8 mouse cellular contexts compared by ENCODE assay signal in genomic region chr6:83156259-83156684, GRCm38 (mm10). TPM values are rescaled to one million over a fixed set of nuclear protein-coding genes. Genes with fewer than 3 reads are reported as not detected.
DNase-seq lines count a peak whose midpoint lies in the region; ATAC-seq and TF ChIP-seq lines count a peak whose summit lies in the region.

Gene Wdr54 (minus strand): TSS chr6:83156397.
Gene 1700003E16Rik (plus strand): TSS chr6:83156404.

- H3K4me2 ChIP-seq in intestine, embryonic 14.5 days (ENCODE audit: low read length), result peak within 1 kb of the TSS; percentile 84
- peak within 1 kb of the TSS; percentile 87 for H3K4me2 ChIP-seq in limb, embryonic 13.5 days (replicated peaks)
- H3K4me2 ChIP-seq in midbrain, embryonic 13.5 days (replicated peaks), result peak within 1 kb of the TSS; percentile 85
- peak within 1 kb of the TSS; percentile 71 for H3K4me2 ChIP-seq in stomach, embryonic 14.5 days (replicated peaks; ENCODE audit: low read depth, low read length)

- no peak for TF ChIP-seq CTCF in spleen, adult 2 months (IDR thresholded peaks at IDR 0.05; ENCODE audit: extremely low read depth, insufficient read depth, insufficient read length, insufficient replicate concordance)

- H3K36me3 ChIP-seq in spleen, adult 2 months (ENCODE audit: control insufficient read depth, insufficient read depth, low read length), result no peaks in the 10 kb centered on the region
- peaks cover 12% of the 10 kb centered on the region; the same call in 1 of the 2 replicates for H3K36me3 ChIP-seq in intestine, embryonic 14.5 days (ENCODE audit: control insufficient read depth, insufficient read depth, low read length)
- H3K36me3 ChIP-seq in limb, embryonic 13.5 days, result peaks cover 23% of the 10 kb centered on the region
- peaks cover 14% of the 10 kb centered on the region for H3K36me3 ChIP-seq in midbrain, embryonic 13.5 days
- peaks cover 6% of the 10 kb centered on the region for H3K36me3 ChIP-seq in stomach, embryonic 14.5 days (ENCODE audit: control insufficient read depth, insufficient read depth, low read length)

- no peak for DNase-seq in spleen, adult 2 months (ENCODE audit: low read depth in 1 of 2, low spot score in 2 of 2)
- DNase-seq in spleen, adult 12 weeks (ENCODE audit: low spot score), result no peak
- DNase-seq in cerebellum, postnatal 14 days, result peak; percentile 86
- DNase-seq in frontal cortex, postnatal 25 days (ENCODE audit: low spot score in 2 of 2), result peak; percentile 49 to 62
- peak; percentile 86 for DNase-seq in intestine, embryonic 14.5 days (ENCODE audit: low spot score)

- peak; percentile 84 for ATAC-seq in intestine, embryonic 14.5 days (replicated peaks; ENCODE audit: low FRiP score, low TSS enrichment, low read depth)
- ATAC-seq in limb, embryonic 13.5 days (ENCODE audit: low FRiP score, low read depth), result peak; percentile 89
- ATAC-seq in midbrain, embryonic 13.5 days, result peak; percentile 95
- peak; percentile 81; the same call in 1 of the 2 replicates for ATAC-seq in stomach, embryonic 14.5 days (ENCODE audit: insufficient number of reproducible peaks, insufficient read depth, low FRiP score, low read depth)

- H3K27me3 ChIP-seq in spleen, adult 2 months (ENCODE audit: control insufficient read depth, insufficient read depth, low read length), result 0 out of 2 replicates have a peak, but pooled peaks cover 1% of the 10 kb centered on the region
- H3K27me3 ChIP-seq in intestine, embryonic 14.5 days (replicated peaks; ENCODE audit: control insufficient read depth, insufficient read depth, low read length), result peaks cover 13% of the 10 kb centered on the region
- peaks cover 16% of the 10 kb centered on the region for H3K27me3 ChIP-seq in limb, embryonic 13.5 days
- H3K27me3 ChIP-seq in midbrain, embryonic 13.5 days, result peaks cover 15% of the 10 kb centered on the region
- peaks cover 5% of the 10 kb centered on the region for H3K27me3 ChIP-seq in stomach, embryonic 14.5 days (ENCODE audit: control insufficient read depth, insufficient read depth, low read length)

- TF ChIP-seq POLR2A in spleen, adult 2 months (IDR thresholded peaks at IDR 0.05; ENCODE audit: low read depth, low read length), result no peak

- H3K9me3 ChIP-seq in intestine, embryonic 14.5 days (ENCODE audit: control insufficient read depth, low read length), result no peaks in the 10 kb centered on the region
- no peaks in the 10 kb centered on the region for H3K9me3 ChIP-seq in limb, embryonic 13.5 days
- no peaks in the 10 kb centered on the region for H3K9me3 ChIP-seq in midbrain, embryonic 13.5 days
- H3K9me3 ChIP-seq in stomach, embryonic 14.5 days (ENCODE audit: control insufficient read depth, low read depth, low read length), result no peaks in the 10 kb centered on the region

- H3K4me3 ChIP-seq in spleen, adult 2 months (ENCODE audit: extremely low read depth, insufficient read depth, insufficient read length), result peak within 1 kb of the TSS; percentile 62
- H3K4me3 ChIP-seq in intestine, embryonic 14.5 days (ENCODE audit: low read depth, low read length), result peak within 1 kb of the TSS; percentile 52
- H3K4me3 ChIP-seq in limb, embryonic 13.5 days, result peak within 1 kb of the TSS; percentile 52
- peak within 1 kb of the TSS; percentile 62 for H3K4me3 ChIP-seq in midbrain, embryonic 13.5 days (replicated peaks)
- peak within 1 kb of the TSS; percentile 46 for H3K4me3 ChIP-seq in stomach, embryonic 14.5 days (ENCODE audit: low read depth, low read length)

- peak within 1 kb of the TSS; percentile 49 for H3K9ac ChIP-seq in intestine, embryonic 14.5 days (ENCODE audit: low read length)
- peak within 1 kb of the TSS; percentile 66 for H3K9ac ChIP-seq in limb, embryonic 13.5 days
- H3K9ac ChIP-seq in midbrain, embryonic 13.5 days (replicated peaks), result peak within 1 kb of the TSS; percentile 68
- H3K9ac ChIP-seq in stomach, embryonic 14.5 days (replicated peaks; ENCODE audit: low read depth, low read length), result peak within 1 kb of the TSS; percentile 32; the same call in 1 of the 2 replicates

- H3K27ac ChIP-seq in spleen, adult 2 months (ENCODE audit: insufficient read depth, low read length), result no peak within 1 kb of the TSS
- H3K27ac ChIP-seq in intestine, embryonic 14.5 days (ENCODE audit: low read depth), result no peak within 1 kb of the TSS
- H3K27ac ChIP-seq in limb, embryonic 13.5 days, result no peak within 1 kb of the TSS
- peak within 1 kb of the TSS; percentile 47; the same call in 1 of the 2 replicates for H3K27ac ChIP-seq in midbrain, embryonic 13.5 days
- no peak within 1 kb of the TSS for H3K27ac ChIP-seq in stomach, embryonic 14.5 days (ENCODE audit: low read length)

- peaks cover 2% of the 10 kb centered on the region; the same call in 1 of the 2 replicates for H3K4me1 ChIP-seq in spleen, adult 2 months (ENCODE audit: control insufficient read depth, insufficient read depth, insufficient read length)
- peaks cover 6% of the 10 kb centered on the region for H3K4me1 ChIP-seq in intestine, embryonic 14.5 days (replicated peaks; ENCODE audit: control insufficient read depth, insufficient read depth, low read length)
- peaks cover 14% of the 10 kb centered on the region for H3K4me1 ChIP-seq in limb, embryonic 13.5 days
- H3K4me1 ChIP-seq in midbrain, embryonic 13.5 days (replicated peaks), result peaks cover 30% of the 10 kb centered on the region
- H3K4me1 ChIP-seq in stomach, embryonic 14.5 days (ENCODE audit: control insufficient read depth, insufficient read depth, low read length), result no peaks in the 10 kb centered on the region

- WGBS in spleen, adult 2 months, result 3% methylated on average over 32 of the region's 32 CpGs
- 2% methylated on average over 32 of the region's 32 CpGs for WGBS in intestine, embryonic 14.5 days
- 2% methylated on average over 32 of the region's 32 CpGs for WGBS in limb, embryonic 13.5 days
- 1% methylated on average over 32 of the region's 32 CpGs for WGBS in midbrain, embryonic 13.5 days
- WGBS in stomach, embryonic 14.5 days, result 2% methylated on average over 32 of the region's 32 CpGs

RNA-seq across cellular contexts. Expression of gene Wdr54, which starts in this region (rescaled TPM):
- 0.77 and 1.6 TPM in 2 replicates for polyA plus RNA-seq in spleen, adult 2 months (2012; rRNA removed)
- polyA plus RNA-seq in intestine, embryonic 14.5 days (2014; fragmentation: Nextera tagmentation; extraction: Ambion mirVana), result 4.3 and 6.4 TPM in 2 replicates
- polyA plus RNA-seq in limb, embryonic 13.5 days (2015; fragmentation: Nextera tagmentation; extraction: Ambion mirVana), result 6.9 and 7.4 TPM in 2 replicates
- 16.1 and 19.2 TPM in 2 replicates for polyA plus RNA-seq in midbrain, embryonic 13.5 days (2015; fragmentation: Nextera tagmentation; extraction: Ambion mirVana)
- polyA plus RNA-seq in stomach, embryonic 14.5 days (2014; fragmentation: Nextera tagmentation; extraction: Ambion mirVana), result 5.3 and 5.8 TPM in 2 replicates

RNA-seq across cellular contexts. Expression of gene 1700003E16Rik, which starts in this region (rescaled TPM):
- 0.04 and 0.05 TPM in 2 replicates for polyA plus RNA-seq in spleen, adult 2 months (2012; rRNA removed)
- 0.47 and 0.83 TPM in 2 replicates for polyA plus RNA-seq in intestine, embryonic 14.5 days (2014; fragmentation: Nextera tagmentation; extraction: Ambion mirVana)
- polyA plus RNA-seq in limb, embryonic 13.5 days (2015; fragmentation: Nextera tagmentation; extraction: Ambion mirVana), result 3.7 and 3.8 TPM in 2 replicates
- 3.0 and 3.3 TPM in 2 replicates for polyA plus RNA-seq in midbrain, embryonic 13.5 days (2015; fragmentation: Nextera tagmentation; extraction: Ambion mirVana)
- 0.77 and 1.2 TPM in 2 replicates for polyA plus RNA-seq in stomach, embryonic 14.5 days (2014; fragmentation: Nextera tagmentation; extraction: Ambion mirVana)

Comparison
In these comparisons a context has a peak if more than half of its experiments do, and no peak if none do; other contexts are left out.
1. DNase-seq: peak in cerebellum, postnatal 14 days (2 of 2), frontal cortex, postnatal 25 days (2 of 2) and intestine, embryonic 14.5 days (single experiment); none in spleen, adult 2 months (0 of 2) and spleen, adult 12 weeks (single experiment).
2. Peak in every context shown above with its lines, with median percentiles within 50 percentile points of each other: H3K4me3 ChIP-seq, ATAC-seq, H3K4me2 ChIP-seq and H3K9ac ChIP-seq.